Mouse (Mus musculus) intestine, postnatal 0 days (tissue): ENCODE measurements around the gene Mast4. TPM values are rescaled to one million over a fixed set of nuclear protein-coding genes. Genes with fewer than 3 reads are reported as not detected.

ENCODE experiments used
- ATAC-seq: fragments of 200-750 bp; cut with Nextera tagmentation; 2 replicates; pipeline ENCODE4 v1.8.0; 2017; ENCODE audit warnings: mild to moderate bottlenecking, moderate TSS enrichment, moderate library complexity
- H3K27ac ChIP-seq: fragments of 300-500 bp; sonication (generic); 2 replicates; pipeline ENCODE4 v1.5.1; 2014; ENCODE audit warnings: mild to moderate bottlenecking, low read depth, low read length, moderate library complexity
- H3K27me3 ChIP-seq: fragments of 300-500 bp; sonication (generic); replicated peaks from 2 replicates; pipeline ENCODE4 v1.6.1; 2014; ENCODE audit warnings: low read length, mixed read lengths; ENCODE audit not compliant: control insufficient read depth, insufficient read depth
- H3K36me3 ChIP-seq: fragments of 300-500 bp; sonication (generic); 2 replicates; pipeline ENCODE4 v1.6.1; 2014; ENCODE audit warnings: mild to moderate bottlenecking, moderate library complexity; ENCODE audit not compliant: control insufficient read depth, insufficient read depth
- H3K4me1 ChIP-seq: fragments of 300-500 bp; sonication (generic); replicated peaks from 2 replicates; pipeline ENCODE4 v1.6.1; 2014; ENCODE audit warnings: antibody characterized with exemption, low read length, mixed read lengths; ENCODE audit not compliant: control insufficient read depth, insufficient read depth
- H3K4me2 ChIP-seq: fragments of 300-500 bp; sonication (generic); replicated peaks from 2 replicates; pipeline ENCODE4 v1.6.1; 2014; ENCODE audit warnings: low read depth, mild to moderate bottlenecking, moderate library complexity
- H3K4me3 ChIP-seq: fragments of 300-500 bp; sonication (generic); 2 replicates; pipeline ENCODE4 v1.5.1; 2014; ENCODE audit warnings: low read depth, low read length
- H3K9ac ChIP-seq: fragments of 300-500 bp; sonication (generic); 2 replicates; pipeline ENCODE4 v1.6.1; 2014; ENCODE audit warnings: mild to moderate bottlenecking, low read depth, low read length
- H3K9me3 ChIP-seq: fragments of 300-500 bp; sonication (generic); 2 replicates; pipeline ENCODE4 v1.6.1; 2016; ENCODE audit warnings: mixed run types; ENCODE audit not compliant: control insufficient read depth
- CTCF ChIP-seq: sonication (generic); IDR thresholded peaks from 2 replicates; pipeline ENCODE4 v1.5.1; 2016; ENCODE audit warnings: low read depth, mild to moderate bottlenecking, control low read depth, antibody characterized with exemption, moderate library complexity
- WGBS: fragments of 180-500 bp; shearing (Covaris S2); extraction: QIAGEN DNeasy Blood & Tissue Kit; methylation state at CpG from one replicate; pipeline ENCODE4 v1.1.7; 2014; 5-methylcytosine and 5-hydroxymethylcytosine counted together
- polyA plus RNA-seq: library from polyadenylated mRNA; unstranded; fragments of >200 nt; fragmentation: Nextera tagmentation; extraction: Ambion mirVana; gene quantifications from 2 replicates; pipeline ENCODE4 v1.2.1, GENCODE M21; 2015

Gene Mast4
- polyA plus RNA-seq, 1 experiment from 2014 or later, result 6.1 TPM

DNA sequence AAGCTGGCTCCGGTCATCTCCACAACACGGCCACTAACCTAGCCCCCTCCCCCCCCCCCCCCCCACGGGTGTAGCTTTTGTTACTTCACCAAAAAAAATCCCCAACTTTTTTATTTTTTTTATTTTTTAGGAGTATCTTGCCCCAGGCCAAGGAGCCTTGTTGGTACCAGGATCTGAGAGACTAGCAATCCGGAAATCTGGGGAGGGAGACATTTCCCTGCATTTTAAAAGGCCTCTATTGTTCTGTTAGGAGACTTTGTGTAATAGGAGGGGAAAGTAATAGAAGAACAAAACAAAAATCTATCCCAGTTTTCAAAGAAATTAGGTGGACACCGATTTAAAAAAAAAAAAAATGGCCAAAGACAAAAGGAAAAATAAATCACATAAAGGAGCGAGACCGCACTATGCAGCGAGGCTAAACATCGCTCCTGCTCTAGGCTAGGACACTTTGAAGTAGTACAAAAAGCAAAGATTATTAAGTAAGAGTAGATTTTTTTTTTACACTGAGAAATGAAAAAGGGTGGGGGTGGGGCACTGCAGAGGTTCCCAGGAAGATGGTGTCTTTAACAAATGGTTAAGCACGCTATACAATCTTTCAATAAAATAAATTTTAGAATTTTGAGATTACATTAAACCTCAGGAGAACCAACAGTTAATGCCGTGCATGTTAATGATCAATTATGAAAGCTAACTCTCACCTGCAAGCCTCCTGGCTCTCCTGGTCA lies 462.8 kb downstream of the Mast4 start:
- 79% methylated on average over 11 of the region's 11 CpGs for WGBS
- no peak for ATAC-seq
- TF ChIP-seq CTCF, result no peak
- H3K9me3 ChIP-seq, result no peaks in the 10 kb centered on the region
- H3K36me3 ChIP-seq, result no peaks in the 10 kb centered on the region
- H3K9ac ChIP-seq, result no peak overlapping the region
- no peaks in the 10 kb centered on the region for H3K27me3 ChIP-seq
- H3K27ac ChIP-seq, result no peak overlapping the region
- no peaks in the 10 kb centered on the region for H3K4me1 ChIP-seq
- H3K4me2 ChIP-seq, result no peak overlapping the region
- no peak overlapping the region for H3K4me3 ChIP-seq

- 90% methylated on average over 4 of the region's 4 CpGs for WGBS
- H3K4me3 ChIP-seq, result no peak overlapping the region
- H3K27me3 ChIP-seq, result no peaks in the 10 kb centered on the region
- H3K27ac ChIP-seq, result no peak overlapping the region
- H3K4me2 ChIP-seq, result no peak overlapping the region
- 0 out of 2 replicates have a peak, but pooled peaks cover 5% of the 10 kb centered on the region for H3K4me1 ChIP-seq
- TF ChIP-seq CTCF, result no peak
- no peak overlapping the region for H3K9ac ChIP-seq
- H3K36me3 ChIP-seq, result no peaks in the 10 kb centered on the region
- no peak for ATAC-seq
- H3K9me3 ChIP-seq, result no peaks in the 10 kb centered on the region
Measured at GRCm38 (mm10) chr13:102869541-102869940, 464.8 kb downstream of the Mast4 start.

DNA sequence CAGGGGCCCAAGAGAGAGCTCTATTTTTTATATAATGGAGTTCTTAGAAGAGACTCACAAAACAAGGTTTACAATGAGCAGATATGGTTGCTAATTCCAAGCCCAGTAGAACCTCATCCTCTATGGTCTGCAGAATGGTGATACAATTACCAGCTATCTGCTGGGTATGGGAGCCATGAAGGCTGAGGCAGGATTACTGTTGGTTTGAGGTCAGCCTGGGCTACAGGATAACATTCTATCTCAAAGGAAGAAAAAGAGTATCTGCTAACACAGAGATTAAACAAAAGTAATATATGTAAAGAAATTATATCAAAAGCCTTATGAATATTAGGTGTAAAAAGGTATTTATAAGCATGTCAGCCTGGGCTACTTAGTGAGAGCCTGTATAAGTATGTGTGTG lies 467.5 kb downstream of the Mast4 start:
- TF ChIP-seq CTCF, result no peak
- ATAC-seq, result no peak
- Histone ChIP-seq H3K27ac (no peak overlapping the region), H3K36me3 (no peaks in the 10 kb centered on the region), H3K9ac (no peak overlapping the region), H3K4me3 (no peak overlapping the region), H3K4me1 (0 out of 2 replicates have a peak, but pooled peaks cover 8% of the 10 kb centered on the region), H3K9me3 (no peaks in the 10 kb centered on the region), H3K4me2 (no peak overlapping the region), H3K27me3 (no peaks in the 10 kb centered on the region)

DNA sequence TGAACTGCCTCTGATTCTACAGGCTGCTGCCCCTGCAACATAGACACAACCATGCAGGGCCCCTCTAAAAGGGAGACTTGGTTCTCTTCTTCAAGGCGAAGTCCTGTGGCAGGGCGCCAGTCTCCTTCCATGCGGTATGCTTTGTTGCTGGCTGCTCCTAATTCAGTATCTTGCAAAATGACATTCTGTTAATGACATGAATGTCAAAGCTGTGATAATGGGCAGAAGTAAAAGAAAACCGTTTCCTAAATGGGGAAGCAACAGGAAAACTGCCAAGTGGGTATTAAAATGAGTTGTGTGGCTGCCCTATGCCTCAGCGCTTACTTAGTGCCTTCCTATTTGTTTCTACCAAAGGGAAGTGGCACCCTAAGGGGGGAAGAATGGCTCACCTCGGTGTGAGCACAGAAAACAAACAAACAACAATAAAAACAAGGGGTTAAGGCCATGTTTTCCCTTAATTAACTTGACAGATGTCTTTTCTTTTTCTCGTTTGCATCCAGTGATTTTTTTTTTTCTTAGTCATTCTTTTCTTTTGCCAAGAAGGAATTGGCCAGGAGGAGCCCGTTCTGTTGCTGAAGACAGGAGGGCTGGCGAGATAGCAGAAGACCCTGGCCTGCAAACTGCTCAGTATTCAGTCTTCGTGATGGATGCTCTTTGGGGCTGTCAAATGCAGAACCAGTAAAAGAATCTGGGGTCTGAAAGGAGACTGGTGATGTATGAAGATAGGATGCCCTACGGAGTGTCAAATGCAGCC lies 468.1 kb downstream of the Mast4 start:
- Histone ChIP-seq H3K4me3 (no peak overlapping the region), H3K27ac (no peak overlapping the region), H3K4me2 (no peak overlapping the region), H3K36me3 (no peaks in the 10 kb centered on the region), H3K9me3 (no peaks in the 10 kb centered on the region), H3K27me3 (no peaks in the 10 kb centered on the region), H3K4me1 (0 out of 2 replicates have a peak, but pooled peaks cover 8% of the 10 kb centered on the region), H3K9ac (no peak overlapping the region)
- ATAC-seq, result no peak
- 58% methylated on average over 11 of the region's 11 CpGs for WGBS
- TF ChIP-seq CTCF, result no peak

DNA sequence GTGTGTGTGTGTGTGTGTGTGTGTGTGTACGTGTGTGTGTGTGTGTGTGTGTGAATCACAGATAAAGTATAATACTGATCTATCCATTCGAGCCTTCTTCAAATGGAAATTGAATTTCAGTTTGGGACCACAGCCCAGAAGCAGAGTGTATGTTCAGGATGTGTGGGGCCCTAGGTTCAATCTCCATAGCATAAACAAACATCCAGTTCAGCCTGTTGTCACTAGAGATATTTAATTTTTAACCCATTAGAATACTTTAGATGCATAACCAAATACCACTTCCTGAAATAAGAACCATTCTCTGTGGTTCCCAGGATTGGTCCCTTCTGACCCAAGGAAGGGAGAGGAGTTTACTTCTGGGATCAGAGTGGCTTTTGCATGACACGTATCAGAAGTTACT lies 468.8 kb downstream of the Mast4 start:
- H3K4me3 ChIP-seq, result no peak overlapping the region
- no peak overlapping the region for H3K27ac ChIP-seq
- no peak overlapping the region for H3K4me2 ChIP-seq
- no peak overlapping the region for H3K9ac ChIP-seq
- H3K9me3 ChIP-seq, result no peaks in the 10 kb centered on the region
- ATAC-seq, result no peak
- no peak for TF ChIP-seq CTCF
- 0 out of 2 replicates have a peak, but pooled peaks cover 10% of the 10 kb centered on the region for H3K4me1 ChIP-seq
- no peaks in the 10 kb centered on the region for H3K27me3 ChIP-seq
- 42% methylated on average over 3 of the region's 3 CpGs for WGBS
- H3K36me3 ChIP-seq, result no peaks in the 10 kb centered on the region

GRCm38 (mm10) chr13:102864840-102865239 lies 469.5 kb downstream of the Mast4 start:
- 71% methylated on average over 1 of the region's 1 CpGs for WGBS
- Histone ChIP-seq H3K36me3 (no peaks in the 10 kb centered on the region), H3K4me2 (no peak overlapping the region), H3K9ac (no peak overlapping the region), H3K27ac (no peak overlapping the region), H3K27me3 (no peaks in the 10 kb centered on the region), H3K4me1 (0 out of 2 replicates have a peak, but pooled peaks cover 10% of the 10 kb centered on the region), H3K9me3 (no peaks in the 10 kb centered on the region), H3K4me3 (no peak overlapping the region)
- no peak for TF ChIP-seq CTCF
- no peak for ATAC-seq
